Mouse (Mus musculus) bone marrow, adult 2 months (tissue): ENCODE data around the gene Islr. TPM values are rescaled to one million over a fixed set of nuclear protein-coding genes. Genes with fewer than 3 reads are reported as not detected.
A peak's percentile ranks its signal among the peaks of the same experiment; 100 is the strongest.

Experiments
- H3K27ac ChIP-seq: fragments of 200-500 bp; 2 replicates; pipeline ENCODE4 v1.5.1; 2012; ENCODE audit warnings: low read depth, mild to moderate bottlenecking, control low read depth, inconsistent platforms, low read length; ENCODE audit not compliant: control insufficient read depth, poor library complexity, insufficient read depth
- H3K4me1 ChIP-seq: fragments of 200-500 bp; 2 replicates; pipeline ENCODE4 v1.6.1; 2011; ENCODE audit warnings: low read length; ENCODE audit not compliant: control insufficient read depth, insufficient read depth
- H3K4me3 ChIP-seq: fragments of 200-500 bp; replicated peaks from 2 replicates; pipeline ENCODE3; 2011; ENCODE audit warnings: mild to moderate bottlenecking, low read depth, low read length, control low read depth; ENCODE audit not compliant: control insufficient read depth
- CTCF ChIP-seq: fragments of 200-500 bp; IDR thresholded peaks from 2 replicates; pipeline ENCODE4 v1.5.1; 2011; ENCODE audit warnings: low read length, control low read depth; ENCODE audit not compliant: control insufficient read depth, insufficient read depth
- POLR2A ChIP-seq: fragments of 200-500 bp; IDR thresholded peaks from 2 replicates; pipeline ENCODE4 v1.6.1; 2011; ENCODE audit warnings: low read depth, mild to moderate bottlenecking, control low read depth, low read length, borderline replicate concordance; ENCODE audit not compliant: control insufficient read depth
- WGBS: fragments of 180-500 bp; shearing (Covaris S2); methylation state at CpG from one replicate; pipeline ENCODE4 v1.1.7; 2018; 5-methylcytosine and 5-hydroxymethylcytosine counted together
- polyA plus RNA-seq: library from polyadenylated mRNA; stranded (reverse); fragments of >200 nt; gene quantifications from 2 replicates; pipeline ENCODE4 v1.2.4, GENCODE M21; 2011; ENCODE audit warnings: low replicate concordance; ENCODE audit not compliant: missing spikeins, insufficient read depth, insufficient read length

The Islr gene
- polyA plus RNA-seq, 1 experiment: 6.3 TPM

GRCm38 (mm10) chr9:58158541-58159311 is 45.4 kb downstream of the Islr start:
- H3K4me1 ChIP-seq: no peaks in the 10 kb centered on the region
- no peak overlapping the region for H3K4me3 ChIP-seq
- 25% methylated on average over 7 of the region's 7 CpGs for WGBS
- TF ChIP-seq POLR2A (no peak), CTCF (no peak)
- no peak overlapping the region; the same call in 1 of the 2 replicates for H3K27ac ChIP-seq

GRCm38 (mm10) chr9:58157838-58158237 is 46.3 kb downstream of the Islr start:
- no peak overlapping the region; the same call in 1 of the 2 replicates for H3K27ac ChIP-seq
- 84% methylated on average over 13 of the region's 13 CpGs for WGBS
- no peak for TF ChIP-seq CTCF
- peak overlapping the region; percentile 11 for H3K4me3 ChIP-seq
- no peaks in the 10 kb centered on the region for H3K4me1 ChIP-seq

GRCm38 (mm10) chr9:58156819-58157560 is 47.1 kb downstream of the Islr start:
- Histone ChIP-seq H3K27ac (no peak overlapping the region), H3K4me1 (no peaks in the 10 kb centered on the region), H3K4me3 (no peak overlapping the region)
- WGBS: 82% methylated on average over 22 of the region's 22 CpGs
- TF ChIP-seq POLR2A (no peak), CTCF (no peak)

GRCm38 (mm10) chr9:58155366-58155765 is 48.7 kb downstream of the Islr start:
- H3K4me3 ChIP-seq: no peak overlapping the region
- WGBS: 63% methylated on average over 3 of the region's 3 CpGs
- no peak overlapping the region for H3K27ac ChIP-seq
- H3K4me1 ChIP-seq: no peaks in the 10 kb centered on the region
- TF ChIP-seq CTCF (no peak), POLR2A (no peak)

GRCm38 (mm10) chr9:58153095-58153494 is 51.0 kb downstream of the Islr start:
- no peak overlapping the region for H3K27ac ChIP-seq
- 86% methylated on average over 3 of the region's 3 CpGs for WGBS
- TF ChIP-seq POLR2A (no peak), CTCF (no peak)

GRCm38 (mm10) chr9:58150733-58151361 is 53.3 kb downstream of the Islr start:
- WGBS: 69% methylated on average over 4 of the region's 4 CpGs
- no peak overlapping the region for H3K27ac ChIP-seq

More at GRCm38 (mm10) chr9:58153095-58153494, 51.0 kb downstream of the Islr start:
- Histone ChIP-seq H3K4me3 (no peak overlapping the region), H3K4me1 (no peaks in the 10 kb centered on the region)

GRCm38 (mm10) chr9:58148806-58149205 is 55.3 kb downstream of the Islr start:
- no peak for TF ChIP-seq POLR2A
- no peak for TF ChIP-seq CTCF
- 58% methylated on average over 2 of the region's 2 CpGs for WGBS
- no peaks in the 10 kb centered on the region for H3K4me1 ChIP-seq
- H3K4me3 ChIP-seq: no peak overlapping the region
- H3K27ac ChIP-seq: no peak overlapping the region

More at GRCm38 (mm10) chr9:58150733-58151361, 53.3 kb downstream of the Islr start:
- no peaks in the 10 kb centered on the region for H3K4me1 ChIP-seq
- no peak overlapping the region for H3K4me3 ChIP-seq
- TF ChIP-seq CTCF (no peak), POLR2A (no peak)

GRCm38 (mm10) chr9:58145417-58145816 is 58.7 kb downstream of the Islr start:
- Histone ChIP-seq H3K4me3 (no peak overlapping the region), H3K27ac (no peak overlapping the region), H3K4me1 (no peaks in the 10 kb centered on the region)
- TF ChIP-seq CTCF (no peak), POLR2A (no peak)
- WGBS: 69% methylated on average over 5 of the region's 5 CpGs
